Mouse (Mus musculus): ENCODE measurements around the gene Mtrf1.
A peak's percentile ranks its signal among the peaks of the same experiment; 100 is the strongest.

Gene Mtrf1

DNA sequence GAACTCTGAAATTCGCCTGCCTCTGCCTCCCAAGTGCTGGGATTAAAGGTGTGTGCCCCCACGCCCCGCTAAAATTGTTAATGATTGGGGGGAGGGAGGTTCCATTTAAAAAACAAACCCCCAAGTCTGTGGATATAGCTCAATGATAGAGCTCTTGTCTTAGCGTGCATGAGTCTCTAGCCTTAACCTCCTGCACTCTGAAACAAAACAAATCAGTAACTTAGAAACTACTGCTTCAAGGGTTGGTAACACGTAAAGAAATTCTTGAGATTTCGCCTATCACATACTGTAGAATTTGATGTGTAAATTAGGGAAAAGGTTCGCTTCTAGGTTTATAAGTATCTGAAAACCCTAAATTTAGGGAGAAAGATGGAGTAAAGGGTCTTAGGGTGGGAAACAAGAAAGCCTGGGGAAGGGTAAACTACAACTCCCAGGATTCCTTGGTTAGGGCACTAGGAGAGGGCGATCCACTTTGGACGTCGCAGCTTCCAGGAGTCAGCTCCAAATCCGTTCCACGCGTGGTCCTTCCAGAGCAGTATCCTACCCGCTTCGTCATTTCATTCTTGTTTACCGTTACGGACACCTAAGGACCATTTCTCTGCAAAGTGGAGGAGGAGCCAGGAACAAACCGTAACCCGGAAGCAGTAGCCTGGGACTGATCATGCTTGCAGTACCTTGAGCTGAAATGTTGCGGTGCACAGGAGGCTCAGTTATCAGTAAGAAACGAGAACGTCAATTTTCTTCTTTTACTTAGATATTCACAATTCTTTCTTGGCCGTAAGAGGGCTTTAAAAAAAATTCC is at the start of gene Mtrf1:
Gene Mtrf1 (plus strand): TSS at position 452 of the 802 bp plus-strand sequence.
- peak; percentile 59 to 61 for DNase-seq

DNA sequence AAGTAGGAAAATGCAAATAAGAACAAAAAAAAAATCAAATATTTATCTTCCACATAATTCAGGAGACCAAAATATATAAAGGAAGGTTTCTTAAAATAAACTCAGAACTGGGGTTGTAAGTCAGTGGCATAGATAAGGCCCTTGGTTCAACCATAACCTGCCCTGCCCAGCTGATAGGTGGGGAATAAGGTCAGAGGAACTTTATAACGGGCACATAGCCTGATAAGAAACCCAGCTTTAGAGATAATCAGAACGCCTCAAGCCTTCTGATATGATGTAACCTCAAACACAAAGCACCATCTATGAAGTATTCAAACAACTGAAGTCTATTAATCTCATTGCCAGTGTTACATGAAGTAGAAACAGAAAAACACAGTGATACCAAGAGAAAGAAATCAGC is 39.5 kb upstream of the Mtrf1 start:
- DNase-seq: no peak

DNA sequence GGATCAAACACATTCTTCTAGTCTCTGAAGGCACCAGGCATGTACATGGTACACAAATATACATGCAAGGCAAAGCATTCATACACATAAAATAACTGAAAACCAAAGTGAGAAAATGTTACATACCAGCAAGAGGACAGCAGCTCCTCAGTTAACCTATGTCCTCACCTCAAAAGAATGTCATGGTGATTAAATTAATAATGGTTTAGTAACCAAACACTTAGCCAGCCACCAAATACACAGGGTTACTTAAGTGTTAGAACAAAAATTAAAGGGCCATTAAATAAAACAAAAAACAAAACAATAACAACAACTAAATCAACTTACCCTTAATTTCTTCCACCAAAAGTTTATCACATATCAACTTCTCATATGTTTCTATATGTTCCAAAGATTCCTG is 20.5 kb upstream of the Mtrf1 start:
- no peak for DNase-seq

DNA sequence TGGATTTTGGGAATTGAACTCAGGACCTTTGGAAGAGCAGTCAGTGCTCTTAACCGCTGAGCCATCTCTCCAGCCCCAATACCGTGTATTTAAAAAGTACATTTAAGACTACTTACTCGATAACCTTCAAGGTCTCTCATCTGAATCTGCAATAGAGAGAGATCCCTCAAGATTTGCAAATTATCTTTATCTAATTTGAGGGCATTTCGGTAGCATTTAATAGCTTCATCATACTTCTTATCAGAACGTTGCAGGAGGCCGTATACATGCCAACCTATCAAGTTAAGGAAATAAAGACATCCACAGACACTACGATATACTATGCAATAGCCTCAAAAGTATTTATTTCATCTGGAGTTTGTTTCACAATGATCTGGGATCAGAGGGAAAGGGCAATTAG is 14.5 kb upstream of the Mtrf1 start:
- DNase-seq: no peak

DNA sequence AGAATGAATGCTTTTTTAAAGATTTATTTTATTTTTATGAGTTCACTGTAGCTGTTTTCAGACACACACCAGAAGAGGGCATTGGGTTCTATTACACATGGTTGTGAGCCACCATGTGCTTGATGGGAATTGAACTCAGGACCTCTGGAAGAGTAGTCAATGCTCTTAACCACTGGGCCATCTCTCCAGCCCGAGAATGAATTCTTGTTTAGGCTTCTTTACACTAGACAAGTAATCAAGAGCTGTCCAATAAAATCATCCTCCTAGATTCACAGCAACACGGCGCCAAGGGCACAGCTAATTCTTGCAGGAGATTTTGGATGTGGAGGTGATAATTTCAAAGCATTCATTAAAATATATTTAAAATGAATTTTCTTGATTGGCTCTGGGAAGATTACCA is 9.3 kb upstream of the Mtrf1 start:
- DNase-seq: no peak

DNA sequence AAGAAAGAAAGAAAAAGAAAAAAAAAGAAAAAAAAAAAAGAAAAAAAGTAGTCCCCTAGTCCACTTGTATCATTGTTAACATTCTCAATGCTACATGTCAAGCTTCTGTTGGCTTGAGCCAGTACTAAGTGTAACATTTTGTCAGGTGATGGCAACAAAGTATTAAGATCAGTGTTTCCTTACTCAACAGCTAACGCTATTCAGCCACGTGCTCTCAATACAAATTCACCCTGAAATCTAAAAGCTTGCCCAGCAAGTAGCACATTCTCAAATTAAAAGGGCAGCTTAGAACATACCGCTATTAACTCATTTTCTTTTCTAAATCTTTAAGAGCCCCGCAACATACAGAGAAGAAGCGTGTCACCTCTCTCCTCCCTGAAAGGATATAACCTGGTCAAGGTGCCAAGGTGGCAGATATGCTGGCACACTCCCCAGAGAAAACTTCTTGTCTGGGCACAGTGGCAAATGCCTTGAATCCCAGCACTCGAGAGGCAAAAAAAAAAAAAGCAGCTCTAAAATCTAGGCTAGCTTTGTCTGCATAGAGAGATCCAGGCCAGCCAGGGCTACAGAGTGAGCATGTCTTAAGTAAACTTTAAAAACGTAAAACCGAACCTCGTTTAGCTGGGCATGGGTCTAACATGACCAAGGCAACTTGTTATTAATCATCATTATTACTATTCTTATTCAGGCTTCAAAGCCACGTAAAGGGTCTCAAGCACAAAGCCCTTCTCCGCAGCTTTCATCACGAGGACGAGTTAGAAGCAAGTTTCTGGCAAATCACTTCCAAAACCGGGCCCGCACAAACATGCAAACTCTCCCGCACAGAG is 7.9 kb upstream of the Mtrf1 start:
- DNase-seq: no peak

DNA sequence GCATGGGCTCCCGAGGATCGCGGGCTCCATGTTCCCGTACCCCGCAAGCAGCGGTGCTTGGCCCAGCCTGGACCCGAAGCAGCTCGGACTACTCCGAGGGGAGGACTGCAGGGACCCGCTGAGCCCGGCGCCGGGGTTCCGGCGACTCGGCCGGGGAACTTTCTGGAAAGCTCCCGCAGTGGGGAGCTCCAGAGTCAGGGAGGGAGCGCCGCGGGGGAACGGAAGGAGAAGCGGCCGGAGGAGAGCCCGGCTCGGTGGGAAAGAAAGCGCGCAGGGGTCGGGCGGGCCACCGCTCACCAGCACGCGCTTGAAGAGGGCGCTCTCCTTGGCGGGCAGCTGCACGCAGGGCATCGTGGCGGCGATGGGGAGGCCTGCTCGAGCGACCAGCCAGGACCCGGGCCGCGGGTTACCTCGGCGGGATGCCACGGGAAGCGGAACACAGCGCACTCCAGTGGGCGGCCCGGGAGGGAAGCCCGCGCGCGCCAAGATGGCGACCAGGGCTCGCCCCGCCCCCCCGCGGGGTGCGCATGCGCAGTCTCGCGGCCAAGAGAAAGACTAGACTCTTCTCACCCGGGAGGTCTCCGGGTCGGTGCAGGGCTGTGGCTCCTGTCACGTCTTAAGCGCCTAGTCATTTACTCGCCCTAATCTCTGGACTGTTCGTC is 7.2 kb upstream of the Mtrf1 start, which contains the start of gene Naa16:
Gene Naa16 (minus strand): TSS at position 514 of the 662 bp plus-strand sequence.
- DNase-seq: peak; percentile 93 to 95

DNA sequence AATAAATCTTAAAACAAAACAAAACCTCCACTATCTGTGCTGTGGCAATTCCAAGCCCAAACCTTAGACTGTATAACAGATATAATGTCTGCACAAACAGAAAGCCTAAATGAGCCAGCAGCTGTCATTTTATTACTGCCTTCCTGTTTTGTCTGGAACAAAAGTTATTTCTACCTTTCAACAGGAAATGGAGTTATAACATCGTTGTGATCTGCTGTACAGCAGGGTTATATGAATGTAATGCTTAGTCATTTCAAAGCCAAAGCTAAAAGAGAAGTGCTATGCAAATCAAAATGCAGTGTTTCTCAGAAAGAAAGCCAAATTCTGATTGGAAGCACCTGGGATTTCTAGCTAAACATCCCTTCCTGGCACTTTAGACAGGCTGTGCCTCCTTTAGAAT is 4.3 kb upstream of the Mtrf1 start:
- DNase-seq: no peak

DNA sequence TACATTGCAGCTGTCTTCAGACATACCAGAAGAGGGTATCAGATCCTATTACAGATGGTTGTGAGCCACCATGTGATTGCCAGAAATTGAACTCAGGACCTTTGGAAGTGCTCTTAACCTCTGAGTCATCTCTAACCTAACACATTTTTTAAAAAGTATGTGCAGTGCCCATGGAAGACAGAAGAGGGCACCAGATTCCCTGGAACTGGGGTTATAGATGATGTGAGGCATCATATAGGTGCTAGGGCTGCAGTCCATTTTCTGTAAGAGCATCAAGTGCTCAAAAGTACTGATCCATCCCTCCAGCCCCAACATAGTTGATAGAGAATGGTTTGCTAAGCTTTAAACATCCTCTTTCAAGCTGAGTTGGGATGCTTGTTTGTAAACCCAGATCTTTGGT is 3.0 kb upstream of the Mtrf1 start:
- DNase-seq: peak; percentile 13 to 36

DNA sequence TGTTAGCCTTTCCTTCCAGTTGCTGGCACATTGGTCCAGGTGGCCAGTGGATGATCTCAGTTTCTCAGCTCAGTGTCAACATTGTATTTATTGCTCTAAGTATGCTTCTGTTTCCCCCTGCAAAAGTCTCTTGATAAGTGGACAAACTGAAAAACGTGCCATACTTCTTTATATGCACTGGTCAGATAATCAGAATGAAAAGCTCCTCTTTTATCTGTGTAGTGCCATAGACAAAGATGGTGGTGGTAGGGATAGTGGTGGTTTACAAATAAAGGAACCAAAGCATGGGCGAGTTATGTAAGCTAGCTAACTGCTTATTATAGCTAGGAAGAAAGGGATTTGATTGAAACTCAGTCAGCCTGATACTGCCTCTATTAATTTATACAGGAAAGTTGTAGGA is 10.1 kb downstream of the Mtrf1 start:
- no peak for DNase-seq

DNA sequence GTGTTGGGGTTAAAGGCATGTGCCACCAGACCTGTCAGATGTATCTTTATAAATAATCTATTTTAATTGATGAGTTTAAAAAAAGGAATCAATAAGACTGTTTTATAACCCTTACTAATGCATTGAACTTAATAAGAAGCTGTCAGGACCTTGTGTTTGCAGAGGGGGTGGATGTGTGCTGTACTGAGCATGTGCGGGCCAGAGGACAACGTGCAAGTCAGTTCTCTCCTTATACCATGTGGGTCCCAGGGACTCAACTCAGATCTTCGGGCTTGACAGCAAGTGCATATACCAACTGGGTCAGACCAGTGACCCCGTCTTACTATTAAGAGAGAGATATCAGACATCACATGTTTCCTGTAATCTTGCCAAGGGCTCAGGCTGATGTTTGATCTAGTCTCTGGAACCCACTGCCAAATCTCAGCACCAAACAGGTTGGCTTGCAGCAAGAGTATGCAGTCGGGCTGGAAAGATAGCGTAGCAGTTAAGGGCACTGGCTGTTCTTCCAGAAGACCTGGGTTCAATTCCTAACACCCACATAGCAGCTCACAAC is 11.8 kb downstream of the Mtrf1 start:
- DNase-seq: no peak

DNA sequence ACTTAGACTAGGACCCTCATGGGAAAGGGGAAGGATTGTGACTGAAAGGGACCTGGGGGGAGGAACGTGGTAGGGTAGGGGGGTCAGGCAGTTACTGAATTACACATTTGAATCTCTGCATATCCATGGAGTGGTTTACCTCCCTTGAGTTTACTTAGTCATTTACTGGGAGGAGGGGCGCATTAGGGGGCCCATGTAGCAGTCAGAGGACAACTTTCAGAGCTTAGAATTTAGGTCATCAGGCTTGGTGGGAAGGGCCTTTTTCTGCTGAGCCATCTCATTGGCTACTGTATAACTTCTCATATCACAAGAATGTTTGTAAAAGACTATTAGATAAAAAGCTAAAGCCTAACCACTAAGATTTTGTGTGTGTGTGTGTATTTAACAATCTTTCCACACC is 13.1 kb downstream of the Mtrf1 start:
- no peak for DNase-seq

DNA sequence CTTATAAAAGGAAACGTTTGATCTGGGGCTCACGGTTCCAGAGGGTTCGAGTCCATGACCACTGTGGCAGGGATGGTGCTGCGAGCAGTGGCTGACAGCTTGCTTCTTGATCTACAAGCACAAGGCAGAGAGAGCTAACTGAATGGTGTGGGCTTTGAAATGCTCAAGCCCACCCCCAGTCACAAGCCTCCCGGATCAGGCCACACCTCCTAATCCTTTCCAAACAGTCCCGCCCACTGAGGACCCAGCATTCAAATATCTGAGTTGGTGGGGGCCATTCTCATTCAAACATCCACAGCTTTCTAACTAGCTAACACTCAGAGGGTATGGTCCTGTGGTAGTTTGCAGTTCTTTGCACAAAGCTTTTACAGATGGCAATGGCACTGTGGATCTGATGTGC is 15.5 kb downstream of the Mtrf1 start:
- DNase-seq: no peak

DNA sequence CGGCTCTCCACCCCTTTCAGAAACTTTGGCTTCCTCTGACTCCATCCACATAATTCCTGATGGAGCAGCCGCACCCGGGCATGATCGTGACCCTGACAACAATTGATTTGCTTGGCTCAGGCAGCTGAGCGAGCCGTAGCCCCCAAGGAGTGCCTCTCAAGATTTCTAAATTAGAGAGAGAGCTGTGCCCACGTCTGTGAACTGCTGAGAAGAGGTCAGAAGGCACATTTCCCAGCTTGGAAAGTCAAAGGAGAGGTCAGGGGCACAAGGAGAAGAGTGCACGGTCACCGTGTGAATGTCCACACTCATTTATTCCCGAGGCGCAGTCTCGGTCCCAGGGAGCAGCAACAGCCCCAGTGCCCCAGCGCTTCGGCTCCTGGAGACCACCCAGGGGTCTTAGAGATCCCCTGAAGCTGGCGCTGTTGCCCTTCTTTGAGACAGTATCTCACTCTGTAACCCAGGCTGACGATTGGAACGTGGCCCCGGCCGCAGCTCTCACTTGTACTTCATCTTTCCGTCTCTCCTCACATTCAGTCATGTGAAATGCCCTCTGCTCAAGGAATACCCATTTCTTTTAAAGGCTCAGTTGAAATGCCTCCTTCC is 22.6 kb downstream of the Mtrf1 start:
- no peak for DNase-seq

DNA sequence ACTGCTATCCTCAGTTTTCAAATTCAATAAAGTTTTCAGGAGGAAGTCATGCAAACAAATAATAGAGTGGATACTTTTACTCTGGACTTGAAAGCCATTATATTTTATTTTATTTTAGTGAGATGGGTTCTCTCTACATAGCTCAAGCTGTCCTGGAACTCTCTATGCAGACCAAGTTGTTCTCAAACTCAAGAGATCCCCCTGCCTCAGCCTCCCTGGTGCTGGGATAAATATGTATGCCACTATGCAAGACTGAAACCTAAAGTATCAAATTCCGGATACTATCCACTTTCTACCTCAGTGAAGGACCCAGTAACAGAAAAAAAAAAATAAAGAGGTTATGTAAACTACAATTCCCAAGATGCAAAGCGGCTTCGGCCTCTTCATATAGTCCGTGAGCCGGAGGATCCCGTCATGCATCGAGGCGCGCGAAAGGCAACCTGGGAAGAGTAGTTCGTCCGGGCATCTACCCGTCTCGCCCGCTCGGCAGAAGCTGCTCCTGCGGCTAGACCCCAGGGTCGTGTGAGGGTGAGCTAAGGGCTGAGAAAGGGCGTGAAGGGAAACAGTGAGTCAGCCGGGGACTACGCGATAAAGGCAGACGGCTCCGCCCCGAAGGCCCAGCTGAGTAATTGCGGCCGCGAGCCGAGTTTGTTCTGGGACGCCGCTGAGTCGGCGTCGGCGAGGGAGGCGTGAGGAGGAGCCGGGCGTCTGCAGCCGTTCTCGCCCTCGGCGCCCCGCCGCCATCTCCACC is 28.6 kb downstream of the Mtrf1 start, which contains the start of gene Kbtbd7:
Gene Kbtbd7 (plus strand): TSS at position 533 of the 751 bp plus-strand sequence.
- peak; percentile 91 to 96 for DNase-seq

DNA sequence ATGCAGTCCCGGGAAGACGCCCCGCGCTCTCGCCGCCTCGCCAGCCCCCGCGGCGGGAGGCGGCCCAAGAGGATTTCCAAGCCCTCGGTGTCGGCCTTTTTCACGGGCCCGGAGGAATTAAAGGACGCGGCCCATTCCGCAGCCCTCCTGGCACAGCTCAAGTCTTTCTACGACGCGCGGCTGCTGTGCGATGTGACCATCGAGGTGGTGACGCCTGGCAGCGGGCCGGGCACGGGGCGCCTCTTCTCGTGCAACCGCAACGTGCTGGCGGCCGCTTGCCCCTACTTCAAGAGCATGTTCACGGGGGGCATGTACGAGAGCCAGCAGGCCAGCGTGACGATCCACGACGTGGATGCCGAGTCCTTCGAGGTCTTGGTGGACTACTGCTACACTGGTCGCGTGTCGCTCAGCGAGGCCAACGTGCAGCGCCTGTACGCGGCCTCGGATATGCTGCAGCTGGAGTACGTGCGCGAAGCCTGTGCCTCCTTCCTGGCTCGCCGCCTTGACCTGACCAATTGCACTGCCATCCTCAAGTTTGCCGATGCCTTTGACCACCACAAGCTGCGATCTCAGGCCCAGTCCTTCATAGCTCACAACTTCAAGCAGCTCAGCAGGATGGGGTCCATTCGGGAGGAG is 29.3 kb downstream of the Mtrf1 start:
- peak; percentile 8 to 25 for DNase-seq

DNA sequence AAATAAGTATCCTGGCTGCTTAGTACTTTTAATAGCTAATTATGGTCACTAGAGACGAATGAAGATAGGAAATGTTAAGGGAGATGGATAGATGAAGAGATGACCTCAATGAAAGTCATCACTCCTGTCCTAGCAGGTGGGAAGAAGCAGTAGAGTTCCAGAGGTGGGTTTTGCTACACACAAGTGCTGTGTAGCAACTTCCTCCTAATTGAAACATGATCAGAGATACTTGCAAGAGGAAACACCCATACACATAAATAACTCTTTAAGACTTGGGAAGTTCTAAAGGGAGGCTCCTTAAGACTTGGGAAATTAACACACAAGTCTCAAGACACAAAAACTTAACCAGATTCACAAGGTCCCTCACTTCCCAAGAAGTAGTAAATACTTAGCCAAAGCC is 36.5 kb downstream of the Mtrf1 start:
- DNase-seq: no peak

DNA sequence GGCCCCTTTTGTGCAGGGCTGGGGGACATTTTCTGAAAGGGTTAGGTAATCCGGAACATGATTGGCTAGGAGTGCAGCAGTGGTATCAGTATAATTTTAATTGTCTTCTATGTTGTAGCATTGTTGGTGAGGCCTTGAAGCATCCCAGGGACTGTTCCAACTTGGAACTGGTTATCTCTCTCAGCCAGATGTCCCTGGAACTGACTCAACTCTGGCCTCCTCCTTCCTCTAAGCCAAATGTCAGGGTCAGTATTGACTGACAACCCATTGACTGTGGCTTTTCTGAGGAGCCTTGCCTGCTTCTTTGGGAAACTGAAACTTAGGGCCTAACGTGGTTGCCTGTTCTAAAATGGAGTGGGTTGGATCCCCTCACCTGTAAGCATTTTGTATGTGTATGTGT is 43.1 kb downstream of the Mtrf1 start:
- DNase-seq: no peak

DNA sequence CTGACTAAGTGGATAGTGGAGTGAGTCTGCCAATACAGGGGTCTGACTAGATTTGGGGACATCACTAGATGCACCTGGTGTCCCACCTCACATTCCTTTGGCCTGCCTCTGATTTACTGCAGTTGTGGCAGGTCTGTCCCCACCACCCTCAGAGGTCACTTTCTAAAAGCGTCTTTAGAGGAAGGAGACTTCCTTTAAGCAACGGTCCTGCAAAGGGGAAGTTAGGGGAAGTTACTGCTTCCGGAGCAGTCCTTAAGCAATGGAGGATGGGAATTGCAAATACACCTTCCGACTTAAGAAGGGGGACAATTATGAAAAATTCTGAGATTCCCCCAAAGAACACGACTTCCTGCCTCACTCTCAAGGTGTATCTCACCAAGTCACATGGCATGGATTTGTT is 43.9 kb downstream of the Mtrf1 start:
- DNase-seq: no peak

DNA sequence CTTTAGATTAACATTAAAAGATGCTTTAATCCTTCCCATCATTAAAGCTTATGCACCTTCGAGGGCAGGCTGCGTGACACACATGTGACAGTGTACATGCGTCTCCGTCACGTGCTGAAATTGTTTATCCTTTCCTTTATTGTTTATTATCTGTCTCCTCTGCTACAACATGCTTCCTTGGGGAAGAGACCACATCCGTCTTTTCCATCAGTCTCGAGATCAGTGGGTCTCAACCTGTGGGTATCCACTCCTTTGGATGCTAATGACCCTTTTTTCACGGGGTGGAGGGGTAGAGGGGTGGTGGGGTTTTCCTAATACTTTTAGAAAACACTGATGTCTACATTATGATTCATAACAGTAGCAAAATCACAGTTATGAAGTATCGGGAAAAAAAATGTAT is 47.0 kb downstream of the Mtrf1 start:
- no peak for DNase-seq

DNA sequence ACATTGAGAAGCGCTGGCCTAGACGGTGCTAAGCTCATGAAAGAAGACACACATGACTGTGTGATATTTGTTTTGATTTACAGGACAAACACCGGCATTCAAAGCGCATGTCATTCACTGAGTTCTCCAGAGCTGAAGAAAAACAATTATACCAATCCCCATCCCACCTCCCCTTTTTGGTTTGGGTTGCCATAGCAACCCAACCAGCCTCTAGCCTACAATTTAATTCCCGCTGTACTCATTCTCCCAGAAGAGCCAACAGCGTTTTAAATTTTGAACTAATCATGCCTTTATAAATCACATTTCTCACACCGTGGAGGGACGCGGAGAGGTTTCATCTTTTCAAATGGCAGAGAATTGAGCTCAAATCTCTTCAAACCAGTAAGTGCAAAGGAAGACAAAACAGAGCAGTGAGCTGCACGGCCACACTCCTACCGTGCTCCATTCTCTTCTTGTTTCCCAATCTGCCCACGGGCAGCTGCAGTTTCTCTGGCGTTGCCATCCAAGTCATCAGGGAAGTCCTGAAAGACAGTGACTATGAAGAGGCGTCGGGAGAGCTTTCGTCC is 47.6 kb downstream of the Mtrf1 start:
- DNase-seq: no peak
